Mouse (Mus musculus) erythroblast, embryonic 14.5 days (primary cell): ENCODE measurements around the gene Kcns3.

ENCODE experiments used
- GATA1 ChIP-seq: IDR thresholded peaks from 2 replicates; pipeline ENCODE4 v1.6.1; 2012; ENCODE audit warnings: low read length, inconsistent platforms, mixed read lengths
- TAL1 ChIP-seq: IDR thresholded peaks from 3 replicates; pipeline ENCODE4 v1.6.1; 2012; ENCODE audit warnings: low read length, inconsistent platforms, mixed read lengths

DNA sequence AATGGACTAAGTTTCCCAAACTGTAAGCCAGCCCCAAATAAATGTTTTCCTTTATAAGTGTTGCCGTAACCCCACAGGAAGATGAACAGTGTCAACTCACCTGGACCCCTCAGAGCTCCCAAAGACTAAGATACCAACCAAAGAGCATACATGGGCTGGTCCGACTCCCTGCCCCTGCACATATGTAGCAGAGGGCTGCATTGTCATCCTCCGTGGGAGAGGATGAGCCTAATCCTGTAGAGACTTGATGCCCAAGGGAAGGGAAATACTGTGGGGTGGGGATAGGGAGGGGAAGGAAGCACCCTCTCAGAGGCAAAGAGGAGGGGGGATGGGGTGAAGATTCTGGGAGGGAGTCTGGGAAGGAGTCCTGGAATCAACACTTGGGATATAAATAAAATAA, 7.8 kb upstream of the Kcns3 start:
- TF ChIP-seq GATA1 = no peak
- no peak for TF ChIP-seq TAL1
